Mouse (Mus musculus): ENCODE results near the gene Gins3. TPM values are rescaled to one million over a fixed set of nuclear protein-coding genes. Genes with fewer than 3 reads are reported as not detected.
A peak's percentile ranks its signal among the peaks of the same experiment; 100 is the strongest.

Gins3 gene
- polyA plus RNA-seq, 1 experiment from 2014 or later: 16.4 TPM

DNA sequence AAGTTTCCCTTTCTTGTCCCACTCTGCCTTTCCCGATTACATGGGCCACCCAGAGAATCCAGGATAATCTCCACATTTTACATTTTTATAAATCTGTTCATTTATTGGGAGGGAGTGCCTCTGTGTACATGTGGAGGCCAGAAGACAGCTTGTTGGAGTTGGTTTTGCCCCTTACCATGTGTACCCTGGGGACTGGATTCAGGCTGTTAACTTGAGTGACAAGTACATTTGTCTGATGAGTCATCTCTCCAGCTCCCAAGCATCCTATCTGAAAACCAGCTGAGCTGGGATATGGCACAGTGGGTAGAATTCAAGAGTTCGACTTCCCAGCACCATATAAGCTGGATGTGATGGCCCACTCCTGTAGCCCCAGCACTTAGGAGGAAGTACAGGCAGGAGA, 36.7 kb downstream of the Gins3 start:
- Histone ChIP-seq H3K4me1 (peaks cover 14% of the 10 kb centered on the region), H3K4me2 (no peak overlapping the region), H3K9me3 (no peaks in the 10 kb centered on the region), H3K36me3 (no peaks in the 10 kb centered on the region), H3K27me3 (replicated peaks) (peaks cover 25% of the 10 kb centered on the region), H3K9ac (no peak overlapping the region), H3K4me3 (no peak overlapping the region), H3K27ac (replicated peaks) (no peak overlapping the region)
- 82% methylated on average over 2 of the region's 2 CpGs for WGBS
- ATAC-seq (ENCODE audit: extremely low read depth, insufficient number of reproducible peaks, low FRiP score, low TSS enrichment): no peak

DNA sequence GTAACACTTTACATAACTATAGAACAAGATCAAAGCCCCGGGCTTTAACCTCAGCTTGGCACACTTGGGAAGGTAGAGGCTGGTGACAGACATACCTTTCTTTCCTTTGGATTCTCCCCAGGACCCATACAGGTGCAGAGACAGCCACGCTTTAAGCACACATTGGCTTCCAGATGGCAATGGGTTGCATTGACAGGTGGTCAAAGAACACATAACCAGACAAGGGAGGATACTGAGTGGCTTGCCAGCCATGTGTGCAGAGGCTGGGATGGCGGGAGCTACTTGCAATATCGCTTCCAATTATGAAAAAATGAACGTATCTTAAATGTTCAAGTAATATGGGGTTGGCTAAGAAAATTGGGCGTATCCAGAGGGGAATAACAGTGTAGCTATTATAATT, 38.6 kb downstream of the Gins3 start:
- H3K9me3 ChIP-seq: no peaks in the 10 kb centered on the region
- ATAC-seq (ENCODE audit: extremely low read depth, insufficient number of reproducible peaks, low FRiP score, low TSS enrichment): no peak
- 84% methylated on average over 6 of the region's 6 CpGs for WGBS
- H3K27ac ChIP-seq (replicated peaks): no peak overlapping the region
- H3K27me3 ChIP-seq (replicated peaks): peaks cover 44% of the 10 kb centered on the region
- no peak overlapping the region for H3K4me3 ChIP-seq
- no peaks in the 10 kb centered on the region for H3K36me3 ChIP-seq
- no peak overlapping the region for H3K4me2 ChIP-seq
- peaks cover 14% of the 10 kb centered on the region for H3K4me1 ChIP-seq
- H3K9ac ChIP-seq: no peak overlapping the region

DNA sequence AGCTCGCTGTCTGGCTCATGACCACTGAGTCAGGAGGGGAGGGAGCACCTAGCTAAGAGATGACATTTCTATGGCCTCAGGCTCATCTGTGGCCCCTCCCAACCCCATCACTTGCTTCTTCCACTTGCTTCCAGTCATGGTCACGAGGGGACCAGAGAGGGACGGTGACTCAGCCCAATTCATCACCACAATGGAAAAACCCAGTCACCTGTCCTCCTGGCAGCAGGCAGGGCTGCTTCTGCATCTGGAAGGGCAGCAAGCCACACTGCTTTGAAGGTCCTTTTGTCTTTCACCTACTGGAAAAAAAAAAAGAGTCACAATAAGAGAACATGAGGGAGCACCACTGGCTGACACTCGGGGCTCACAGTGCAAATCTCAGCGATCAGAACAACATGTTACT, 39.6 kb downstream of the Gins3 start:
- Histone ChIP-seq H3K9ac (no peak overlapping the region), H3K9me3 (no peaks in the 10 kb centered on the region), H3K4me3 (no peak overlapping the region), H3K27ac (replicated peaks) (no peak overlapping the region), H3K36me3 (no peaks in the 10 kb centered on the region), H3K4me1 (peaks cover 22% of the 10 kb centered on the region), H3K27me3 (replicated peaks) (peaks cover 54% of the 10 kb centered on the region), H3K4me2 (no peak overlapping the region)
- 62% methylated on average over 5 of the region's 5 CpGs for WGBS
- no peak for ATAC-seq (ENCODE audit: extremely low read depth, insufficient number of reproducible peaks, low FRiP score, low TSS enrichment)

DNA sequence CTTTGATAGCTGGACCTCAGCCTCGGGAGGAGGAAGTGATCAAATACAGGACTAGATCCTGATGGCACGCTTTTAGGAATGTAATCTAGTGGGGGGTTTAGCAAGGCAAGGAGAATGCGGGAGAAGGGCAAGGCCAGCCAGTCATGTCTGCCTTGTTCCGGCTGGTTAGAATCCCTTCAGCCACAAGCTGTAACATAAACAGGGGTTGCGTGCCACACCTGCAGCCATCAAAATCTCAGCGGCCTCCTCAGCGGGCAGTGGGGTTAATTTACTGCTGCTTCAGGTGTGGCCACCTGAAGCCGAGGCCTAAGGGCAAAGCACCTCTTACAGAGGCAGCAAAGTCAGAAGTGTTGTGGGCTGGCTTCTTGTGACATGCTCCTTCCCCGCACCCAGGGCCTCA, 43.4 kb downstream of the Gins3 start, which contains the start of gene Ndrg4:
TSS of gene Ndrg4 (plus strand) at position 350 of the 400 bp plus-strand sequence.
- H3K4me3 ChIP-seq: peak within 1 kb of the TSS; percentile 64
- no peak for ATAC-seq (ENCODE audit: extremely low read depth, insufficient number of reproducible peaks, low FRiP score, low TSS enrichment)
- peak within 1 kb of the TSS; percentile 83 for H3K9ac ChIP-seq
- H3K9me3 ChIP-seq: no peaks in the 10 kb centered on the region
- no peaks in the 10 kb centered on the region for H3K36me3 ChIP-seq
- peaks cover 16% of the 10 kb centered on the region for H3K4me1 ChIP-seq
- no peak within 1 kb of the TSS for H3K27ac ChIP-seq (replicated peaks)
- 47% methylated on average over 9 of the region's 9 CpGs for WGBS
- peaks cover 92% of the 10 kb centered on the region for H3K27me3 ChIP-seq (replicated peaks)
- peak within 1 kb of the TSS; percentile 97 for H3K4me2 ChIP-seq

DNA sequence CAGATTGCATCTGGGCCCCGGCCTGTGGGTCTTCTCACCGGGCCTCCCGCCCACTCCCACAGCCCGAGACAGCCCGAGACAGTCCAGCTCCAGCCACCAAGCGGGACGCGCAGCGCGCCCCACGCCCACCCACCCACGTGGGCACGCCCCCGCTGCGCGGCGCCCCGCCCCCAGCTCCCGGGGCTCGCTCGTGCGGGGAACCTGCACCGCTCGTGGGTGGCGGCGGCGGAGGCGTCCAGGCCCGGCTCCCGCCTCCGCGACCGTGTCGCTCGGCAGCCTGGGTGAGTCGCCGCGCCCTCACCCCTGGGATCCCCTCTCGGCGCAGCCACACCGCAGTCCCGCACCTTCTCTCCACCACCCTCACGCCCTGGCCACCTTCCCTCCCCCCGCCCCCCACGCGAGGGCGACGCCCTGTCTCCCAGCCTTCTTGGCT, 44.4 kb downstream of the Gins3 start:
- no peaks in the 10 kb centered on the region for H3K36me3 ChIP-seq

DNA sequence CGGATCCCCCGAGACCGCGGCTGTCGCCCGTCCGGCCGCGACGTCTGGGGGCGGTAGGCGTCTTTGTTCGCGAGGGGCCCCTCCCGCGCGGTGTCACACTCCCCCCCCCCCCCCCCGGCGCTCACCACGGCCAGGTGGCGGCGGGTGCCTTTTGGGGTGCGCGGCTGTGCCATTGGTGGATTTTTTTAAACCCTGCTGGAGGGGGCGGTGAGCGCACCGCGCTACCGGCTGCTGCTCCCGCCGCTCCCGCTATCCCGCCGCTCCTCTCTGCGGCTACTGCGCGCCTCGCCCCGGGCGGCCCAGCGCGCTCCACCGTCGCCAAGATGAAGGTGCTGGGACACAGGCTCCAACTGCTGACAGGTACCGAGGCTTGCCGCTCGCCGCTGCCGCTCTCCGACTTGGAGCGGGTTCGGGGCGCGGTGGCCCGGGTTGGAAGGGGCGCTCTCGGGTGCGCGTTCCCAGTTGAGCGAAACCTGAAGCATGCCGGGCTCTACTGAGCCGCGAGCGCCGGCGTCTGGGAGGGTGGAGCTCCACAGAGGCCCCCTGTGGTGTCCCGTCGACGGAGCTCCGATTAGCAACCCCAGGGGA, 44.9 kb downstream of the Gins3 start:
- under 1% methylated on average over 50 of the region's 70 CpGs for WGBS
- Histone ChIP-seq H3K27ac (replicated peaks) (no peak overlapping the region), H3K27me3 (replicated peaks) (peaks cover 88% of the 10 kb centered on the region), H3K4me2 (peak overlapping the region; percentile 97), H3K9me3 (no peaks in the 10 kb centered on the region), H3K4me1 (peaks cover 16% of the 10 kb centered on the region), H3K4me3 (peak overlapping the region; percentile 64), H3K36me3 (no peaks in the 10 kb centered on the region), H3K9ac (peak overlapping the region; percentile 83)
- peak; percentile 32; the same call in 1 of the 2 replicates for ATAC-seq (ENCODE audit: extremely low read depth, insufficient number of reproducible peaks, low FRiP score, low TSS enrichment)

More for the DNA sequence above, 44.4 kb downstream of the Gins3 start:
- peak; percentile 29; the same call in 1 of the 2 replicates for ATAC-seq (ENCODE audit: extremely low read depth, insufficient number of reproducible peaks, low FRiP score, low TSS enrichment)
- 3% methylated on average over 26 of the region's 48 CpGs for WGBS
- Histone ChIP-seq H3K9ac (peak overlapping the region; percentile 83), H3K4me2 (peak overlapping the region; percentile 97), H3K4me3 (peak overlapping the region; percentile 64), H3K4me1 (peaks cover 16% of the 10 kb centered on the region), H3K9me3 (no peaks in the 10 kb centered on the region), H3K27me3 (replicated peaks) (peaks cover 92% of the 10 kb centered on the region), H3K27ac (replicated peaks) (no peak overlapping the region)

DNA sequence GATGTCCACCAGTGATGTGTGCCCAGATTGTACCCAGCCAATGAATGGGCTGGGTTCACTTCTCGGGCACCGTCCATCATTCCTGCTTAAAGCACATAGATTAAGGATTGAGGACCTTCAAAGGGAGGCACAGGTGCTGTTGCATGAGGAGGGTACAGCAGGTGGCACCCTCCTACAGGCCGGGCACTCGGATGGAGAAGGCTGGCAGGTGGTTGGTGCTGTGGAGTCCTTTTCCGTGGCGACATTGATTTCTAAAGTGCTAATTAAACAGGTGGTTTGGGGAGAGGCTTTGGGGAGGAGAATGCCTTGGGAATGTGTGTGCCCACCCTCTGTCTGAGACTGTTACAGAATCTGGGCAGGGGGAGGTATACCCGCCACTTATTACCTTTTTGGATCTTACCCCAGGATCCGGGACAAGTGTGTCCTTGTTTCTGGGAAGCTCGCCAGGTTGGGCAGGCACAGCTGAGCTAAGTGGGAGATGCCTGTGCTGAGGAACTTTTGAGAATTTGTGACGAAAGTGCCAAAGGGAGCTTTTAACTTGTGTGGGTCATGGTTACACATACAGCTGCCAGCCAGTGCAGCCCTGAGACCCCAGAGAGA, 54.9 kb downstream of the Gins3 start:
- no peak overlapping the region; the same call in 1 of the 2 replicates for H3K9ac ChIP-seq
- peak overlapping the region; percentile 95 for H3K27ac ChIP-seq (replicated peaks)
- H3K27me3 ChIP-seq (replicated peaks): no peaks in the 10 kb centered on the region
- H3K9me3 ChIP-seq: no peaks in the 10 kb centered on the region
- ATAC-seq (ENCODE audit: extremely low read depth, insufficient number of reproducible peaks, low FRiP score, low TSS enrichment): no peak
- no peaks in the 10 kb centered on the region for H3K36me3 ChIP-seq
- H3K4me2 ChIP-seq: no peak overlapping the region
- H3K4me3 ChIP-seq: no peak overlapping the region
- H3K4me1 ChIP-seq: peaks cover 57% of the 10 kb centered on the region
- 58% methylated on average over 10 of the region's 10 CpGs for WGBS

DNA sequence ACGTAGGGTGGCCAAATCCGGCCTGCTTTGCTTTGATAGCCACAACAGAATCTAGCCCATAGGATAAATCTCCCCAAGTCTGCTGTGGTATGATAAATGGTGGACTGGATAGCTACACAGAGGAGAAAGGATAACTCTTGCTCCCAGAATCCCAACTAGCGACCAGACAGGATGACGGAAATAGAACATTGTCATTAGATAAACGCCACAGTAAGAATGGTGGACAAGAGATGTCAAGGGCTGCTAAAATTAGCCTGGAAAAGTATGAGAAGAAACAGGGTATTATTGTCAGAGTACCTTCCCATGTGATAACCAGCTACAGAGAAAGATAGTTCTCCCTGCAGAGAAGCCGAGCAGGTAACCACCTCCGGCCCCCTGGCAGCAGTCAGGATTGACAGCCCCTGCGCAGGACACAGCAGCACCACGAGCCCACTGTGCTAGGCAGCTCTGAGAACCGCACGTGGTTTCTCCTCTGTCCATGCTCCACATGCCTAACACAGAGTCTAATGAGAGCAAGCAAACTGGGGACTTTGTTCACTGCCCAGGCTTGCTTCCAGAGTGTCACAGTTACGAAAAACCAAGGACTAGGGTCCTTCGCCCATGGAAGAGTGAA, 57.8 kb downstream of the Gins3 start:
- Histone ChIP-seq H3K27ac (replicated peaks) (peak overlapping the region; percentile 95), H3K4me2 (peak overlapping the region; percentile 25; the same call in 1 of the 2 replicates), H3K9me3 (no peaks in the 10 kb centered on the region), H3K4me1 (peaks cover 54% of the 10 kb centered on the region), H3K27me3 (replicated peaks) (peaks cover 23% of the 10 kb centered on the region), H3K4me3 (no peak overlapping the region), H3K36me3 (no peaks in the 10 kb centered on the region), H3K9ac (peak overlapping the region; percentile 56)
- WGBS: 40% methylated on average over 13 of the region's 13 CpGs
- no peak for ATAC-seq (ENCODE audit: extremely low read depth, insufficient number of reproducible peaks, low FRiP score, low TSS enrichment)

DNA sequence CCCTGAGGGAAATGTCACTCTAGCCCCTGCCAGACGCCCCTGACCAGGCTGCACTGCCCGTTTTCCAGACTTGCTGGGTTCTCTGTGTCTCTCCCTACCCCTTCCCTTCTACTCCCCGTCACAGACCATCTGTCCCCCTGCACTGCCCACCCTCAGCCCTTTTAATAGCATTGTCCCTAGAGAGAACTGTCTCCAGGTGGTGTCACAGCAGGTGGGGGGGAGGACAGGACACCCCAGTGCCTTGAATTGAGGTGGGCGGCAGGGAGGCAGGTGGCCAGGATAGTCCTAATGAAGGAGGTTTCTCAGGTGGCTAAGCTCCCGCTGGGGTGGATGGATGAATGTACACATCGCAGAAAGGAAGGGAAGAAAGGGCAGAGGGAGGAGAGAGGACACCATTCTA, 61.4 kb downstream of the Gins3 start:
- Histone ChIP-seq H3K9me3 (no peaks in the 10 kb centered on the region), H3K27me3 (replicated peaks) (peaks cover 47% of the 10 kb centered on the region), H3K4me2 (no peak overlapping the region), H3K27ac (replicated peaks) (no peak overlapping the region), H3K36me3 (no peaks in the 10 kb centered on the region), H3K9ac (peak overlapping the region; percentile 55), H3K4me3 (no peak overlapping the region), H3K4me1 (peaks cover 39% of the 10 kb centered on the region)
- WGBS: 25% methylated on average over 6 of the region's 6 CpGs
- no peak for ATAC-seq (ENCODE audit: extremely low read depth, insufficient number of reproducible peaks, low FRiP score, low TSS enrichment)
